Mouse (Mus musculus) E14TG2a.4 (cell line): ENCODE data around the gene Adgrl3.

Experiments used
- CTCF ChIP-seq: conservative IDR thresholded peaks from 2 replicates; pipeline ENCODE4 v1.5.1; 2014; ENCODE audit warnings: low read length
- NANOG ChIP-seq: IDR thresholded peaks from 2 replicates; pipeline ENCODE4 v1.6.1; 2014; ENCODE audit warnings: borderline replicate concordance, low read length, mixed read lengths

DNA sequence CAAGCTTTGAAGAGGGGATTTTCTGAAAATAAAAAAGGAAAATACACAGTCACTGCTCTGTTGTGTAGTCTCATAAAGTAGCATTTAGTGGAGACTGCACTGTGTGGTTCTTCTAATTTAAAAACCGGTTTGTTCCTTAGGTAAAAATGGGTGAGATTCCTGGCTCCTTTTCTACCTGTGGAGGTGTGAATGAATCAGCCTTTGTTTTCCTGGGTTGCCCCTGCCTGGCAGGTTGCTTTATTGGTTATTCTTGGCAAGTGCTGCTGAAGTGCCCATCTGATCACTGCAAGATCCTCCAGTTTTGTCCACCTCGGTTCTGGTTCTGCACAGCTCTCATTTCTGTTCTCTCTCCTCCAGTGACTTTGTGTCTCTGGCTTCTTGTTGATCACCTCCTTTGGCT lies 136.3 kb downstream of the Adgrl3 start:
- TF ChIP-seq NANOG (no peak), CTCF (no peak)
